Mouse (Mus musculus): ENCODE data around the gene Fam98b. TPM values are rescaled to one million over a fixed set of nuclear protein-coding genes. Genes with fewer than 3 reads are reported as not detected.
A peak's percentile ranks its signal among the peaks of the same experiment; 100 is the strongest.

Fam98b gene
- polyA plus RNA-seq, 1 experiment from 2014 or later, result 5.8 TPM

DNA sequence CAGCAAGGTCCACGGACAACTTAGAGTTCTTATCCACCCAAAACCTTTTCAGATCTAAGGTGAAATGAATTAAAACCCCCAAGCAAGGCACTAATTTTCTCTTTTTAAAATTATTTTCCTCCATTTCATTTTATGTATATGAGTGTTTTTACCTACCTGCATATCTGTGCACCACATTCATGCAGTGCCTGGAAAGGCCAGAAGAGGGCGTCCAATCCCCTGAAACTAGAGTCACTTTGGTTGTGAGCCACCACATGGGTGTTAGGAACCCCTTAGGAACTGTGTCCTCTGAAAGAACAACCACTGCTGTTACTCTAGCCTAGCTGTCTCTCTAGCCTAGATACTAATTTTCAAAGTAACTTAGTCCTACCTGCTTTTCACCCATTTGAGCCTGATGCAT lies 33.4 kb upstream of the Fam98b start:
- ATAC-seq (ENCODE audit: low FRiP score, low TSS enrichment) (no peak), DNase-seq (ENCODE audit: low spot score) (no peak)
- Histone ChIP-seq H3K27me3 (ENCODE audit: control insufficient read depth, insufficient read depth, low read length) (no peaks in the 10 kb centered on the region), H3K36me3 (ENCODE audit: control insufficient read depth, insufficient read depth, low read length) (no peaks in the 10 kb centered on the region), H3K27ac (replicated peaks) (no peak overlapping the region), H3K9ac (ENCODE audit: low read length) (no peak overlapping the region), H3K4me3 (ENCODE audit: low read depth, low read length) (no peak overlapping the region), H3K9me3 (ENCODE audit: control insufficient read depth, low read length) (no peaks in the 10 kb centered on the region), H3K4me2 (replicated peaks; ENCODE audit: low read depth) (no peak overlapping the region), H3K4me1 (replicated peaks; ENCODE audit: control insufficient read depth, insufficient read depth) (no peaks in the 10 kb centered on the region)
- 72% methylated on average over 2 of the region's 2 CpGs for WGBS
- TF ChIP-seq EP300 (optimal IDR thresholded peaks at IDR 0.05) (no peak), CTCF (IDR thresholded peaks at IDR 0.05; ENCODE audit: low read depth) (peak; percentile 46)

- H3K4me1 ChIP-seq (replicated peaks; ENCODE audit: control insufficient read depth, insufficient read depth), result no peaks in the 10 kb centered on the region
- no peak overlapping the region for H3K4me3 ChIP-seq (ENCODE audit: low read depth, low read length)
- DNase-seq (ENCODE audit: low spot score), result peak; percentile 30
- 15% methylated on average over 15 of the region's 15 CpGs for WGBS
- peak overlapping the region; percentile 14 for H3K27ac ChIP-seq (replicated peaks)
- TF ChIP-seq EP300 (optimal IDR thresholded peaks at IDR 0.05) (no peak), CTCF (IDR thresholded peaks at IDR 0.05; ENCODE audit: low read depth) (no peak)
- no peaks in the 10 kb centered on the region for H3K36me3 ChIP-seq (ENCODE audit: control insufficient read depth, insufficient read depth, low read length)
- H3K9ac ChIP-seq (ENCODE audit: low read length), result no peak overlapping the region
- no peak overlapping the region; the same call in 1 of the 2 replicates for H3K4me2 ChIP-seq (replicated peaks; ENCODE audit: low read depth)
- H3K9me3 ChIP-seq (ENCODE audit: control insufficient read depth, low read length), result no peaks in the 10 kb centered on the region
- ATAC-seq (ENCODE audit: low FRiP score, low TSS enrichment), result peak; percentile 76
- no peaks in the 10 kb centered on the region for H3K27me3 ChIP-seq (ENCODE audit: control insufficient read depth, insufficient read depth, low read length)
These were observed 31.8 kb upstream of the Fam98b start for GRCm38 (mm10) chr2:117217695-117218216.

- DNase-seq (ENCODE audit: low spot score) (no peak), ATAC-seq (ENCODE audit: low FRiP score, low TSS enrichment) (no peak)
- Histone ChIP-seq H3K27ac (replicated peaks) (no peak overlapping the region), H3K27me3 (ENCODE audit: control insufficient read depth, insufficient read depth, low read length) (no peaks in the 10 kb centered on the region), H3K4me3 (ENCODE audit: low read depth, low read length) (no peak overlapping the region), H3K9ac (ENCODE audit: low read length) (no peak overlapping the region), H3K9me3 (ENCODE audit: control insufficient read depth, low read length) (no peaks in the 10 kb centered on the region), H3K4me2 (replicated peaks; ENCODE audit: low read depth) (no peak overlapping the region), H3K4me1 (replicated peaks; ENCODE audit: control insufficient read depth, insufficient read depth) (no peaks in the 10 kb centered on the region), H3K36me3 (ENCODE audit: control insufficient read depth, insufficient read depth, low read length) (no peaks in the 10 kb centered on the region)
- WGBS, result 82% methylated on average over 4 of the region's 4 CpGs
- TF ChIP-seq CTCF (IDR thresholded peaks at IDR 0.05; ENCODE audit: low read depth) (no peak), EP300 (optimal IDR thresholded peaks at IDR 0.05) (no peak)
These were observed 30.0 kb upstream of the Fam98b start for GRCm38 (mm10) chr2:117219536-117219935.

DNA sequence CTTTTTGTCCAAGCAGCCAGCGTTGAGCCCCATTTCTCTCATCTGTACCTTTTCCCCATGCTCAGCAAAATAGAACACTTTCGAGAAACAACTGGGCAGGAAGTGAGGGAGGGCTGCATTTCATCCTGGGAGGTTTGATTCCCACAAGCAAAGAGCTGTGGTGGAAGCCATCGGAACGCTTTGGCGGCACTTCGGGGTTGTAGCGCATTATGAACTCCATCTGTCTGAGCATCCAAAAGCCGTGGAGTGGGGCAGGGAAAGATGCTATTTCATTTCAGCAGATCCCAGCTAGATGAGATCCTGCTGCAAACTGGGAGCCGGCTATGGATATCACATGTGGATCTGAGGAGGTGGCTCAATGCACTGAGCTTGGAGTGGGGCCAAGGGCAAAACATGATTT lies 26.9 kb upstream of the Fam98b start:
- WGBS, result 69% methylated on average over 9 of the region's 9 CpGs
- TF ChIP-seq CTCF (IDR thresholded peaks at IDR 0.05; ENCODE audit: low read depth) (no peak), EP300 (optimal IDR thresholded peaks at IDR 0.05) (no peak)
- no peak overlapping the region for H3K4me2 ChIP-seq (replicated peaks; ENCODE audit: low read depth)
- H3K36me3 ChIP-seq (ENCODE audit: control insufficient read depth, insufficient read depth, low read length), result no peaks in the 10 kb centered on the region
- no peak for ATAC-seq (ENCODE audit: low FRiP score, low TSS enrichment)
- no peak overlapping the region; the same call in 1 of the 2 replicates for H3K27ac ChIP-seq (replicated peaks)
- no peak for DNase-seq (ENCODE audit: low spot score)
- H3K4me3 ChIP-seq (ENCODE audit: low read depth, low read length), result no peak overlapping the region
- H3K27me3 ChIP-seq (ENCODE audit: control insufficient read depth, insufficient read depth, low read length), result no peaks in the 10 kb centered on the region
- no peaks in the 10 kb centered on the region for H3K9me3 ChIP-seq (ENCODE audit: control insufficient read depth, low read length)
- no peaks in the 10 kb centered on the region for H3K4me1 ChIP-seq (replicated peaks; ENCODE audit: control insufficient read depth, insufficient read depth)
- no peak overlapping the region for H3K9ac ChIP-seq (ENCODE audit: low read length)

GRCm38 (mm10) chr2:117228601-117229125 lies 20.9 kb upstream of the Fam98b start:
- Histone ChIP-seq H3K4me2 (replicated peaks; ENCODE audit: low read depth) (no peak overlapping the region), H3K27ac (replicated peaks) (no peak overlapping the region)
- no peak for ATAC-seq (ENCODE audit: low FRiP score, low TSS enrichment)

GRCm38 (mm10) chr2:117230261-117230660 lies 19.3 kb upstream of the Fam98b start:
- 83% methylated on average over 7 of the region's 7 CpGs for WGBS
- Histone ChIP-seq H3K27me3 (ENCODE audit: control insufficient read depth, insufficient read depth, low read length) (no peaks in the 10 kb centered on the region), H3K4me3 (ENCODE audit: low read depth, low read length) (no peak overlapping the region)

More at GRCm38 (mm10) chr2:117228601-117229125, 20.9 kb upstream of the Fam98b start:
- Histone ChIP-seq H3K27me3 (ENCODE audit: control insufficient read depth, insufficient read depth, low read length) (no peaks in the 10 kb centered on the region), H3K9me3 (ENCODE audit: control insufficient read depth, low read length) (no peaks in the 10 kb centered on the region), H3K9ac (ENCODE audit: low read length) (no peak overlapping the region), H3K4me3 (ENCODE audit: low read depth, low read length) (no peak overlapping the region), H3K4me1 (replicated peaks; ENCODE audit: control insufficient read depth, insufficient read depth) (no peaks in the 10 kb centered on the region), H3K36me3 (ENCODE audit: control insufficient read depth, insufficient read depth, low read length) (no peaks in the 10 kb centered on the region)
- TF ChIP-seq EP300 (optimal IDR thresholded peaks at IDR 0.05) (no peak), CTCF (IDR thresholded peaks at IDR 0.05; ENCODE audit: low read depth) (no peak)
- no peak for DNase-seq (ENCODE audit: low spot score)
- WGBS, result 49% methylated on average over 11 of the region's 11 CpGs

More at GRCm38 (mm10) chr2:117230261-117230660, 19.3 kb upstream of the Fam98b start:
- Histone ChIP-seq H3K36me3 (ENCODE audit: control insufficient read depth, insufficient read depth, low read length) (no peaks in the 10 kb centered on the region), H3K9ac (ENCODE audit: low read length) (no peak overlapping the region), H3K4me2 (replicated peaks; ENCODE audit: low read depth) (no peak overlapping the region), H3K9me3 (ENCODE audit: control insufficient read depth, low read length) (no peaks in the 10 kb centered on the region), H3K27ac (replicated peaks) (no peak overlapping the region), H3K4me1 (replicated peaks; ENCODE audit: control insufficient read depth, insufficient read depth) (no peaks in the 10 kb centered on the region)
- DNase-seq (ENCODE audit: low spot score), result no peak
- no peak for TF ChIP-seq CTCF (IDR thresholded peaks at IDR 0.05; ENCODE audit: low read depth)
- no peak for TF ChIP-seq EP300 (optimal IDR thresholded peaks at IDR 0.05)
- ATAC-seq (ENCODE audit: low FRiP score, low TSS enrichment), result no peak
